8 mouse cellular contexts compared by ENCODE assay signal in genomic region chr17:84074000-84074782, GRCm38 (mm10).
DNase-seq lines count a peak whose midpoint lies in the region; TF ChIP-seq lines count a peak whose summit lies in the region.

No protein-coding gene starts in this region.

- H3K4me1 ChIP-seq in lung, adult 2 months (ENCODE audit: control insufficient read depth, insufficient read depth, low read length), result peaks cover 23% of the 10 kb centered on the region

- no peak for TF ChIP-seq POLR2A in lung, adult 2 months (IDR thresholded peaks at IDR 0.05; ENCODE audit: borderline replicate concordance, extremely low read depth, low read depth, low read length)

- 50% methylated on average over 10 of the region's 10 CpGs for WGBS in lung, adult 2 months

- H3K4me3 ChIP-seq in lung, adult 2 months (replicated peaks; ENCODE audit: extremely low read depth, low read depth, low read length), result no peak overlapping the region

- peak; percentile 54 for DNase-seq in adrenal gland, postnatal 14 days
- DNase-seq in adrenal gland, postnatal 10 days, result no peak
- peak; percentile 59 for DNase-seq in urinary bladder, postnatal 14 days (ENCODE audit: low spot score)
- no peak for DNase-seq in urinary bladder, adult 2 months (ENCODE audit: low spot score)
- peak; percentile 28 for DNase-seq in lung, adult 2 months
- DNase-seq in embryo, embryonic 10 days (ENCODE audit: low spot score), result no peak
- no peak for DNase-seq in frontal cortex, postnatal 25 days (ENCODE audit: low spot score in 2 of 2)
- no peak for DNase-seq in frontal cortex, adult 2 months (ENCODE audit: extremely low spot score in 1 of 2, low spot score in 1 of 2)

- no peak for TF ChIP-seq CTCF in lung, adult 2 months (IDR thresholded peaks at IDR 0.05; ENCODE audit: insufficient read depth, low read length)

Comparison
In these comparisons a context has a peak if more than half of its experiments do, and no peak if none do; other contexts are left out.
1. DNase-seq: peak in adrenal gland, postnatal 14 days (single experiment), urinary bladder, postnatal 14 days (single experiment) and lung, adult 2 months (single experiment); none in adrenal gland, postnatal 10 days (single experiment), urinary bladder, adult 2 months (single experiment), embryo, embryonic 10 days (single experiment), frontal cortex, postnatal 25 days (0 of 2) and frontal cortex, adult 2 months (0 of 2).